Mouse (Mus musculus) urinary bladder, postnatal 4 days (tissue): ENCODE results near the gene Phex.

ENCODE experiments used
- DNase-seq, 2 experiments: peaks; one replicate each; pipeline ENCODE4 v3.0.0; 2021 to 2022; ENCODE audit warnings: low spot score in 2 of 2

Gene Phex

DNA sequence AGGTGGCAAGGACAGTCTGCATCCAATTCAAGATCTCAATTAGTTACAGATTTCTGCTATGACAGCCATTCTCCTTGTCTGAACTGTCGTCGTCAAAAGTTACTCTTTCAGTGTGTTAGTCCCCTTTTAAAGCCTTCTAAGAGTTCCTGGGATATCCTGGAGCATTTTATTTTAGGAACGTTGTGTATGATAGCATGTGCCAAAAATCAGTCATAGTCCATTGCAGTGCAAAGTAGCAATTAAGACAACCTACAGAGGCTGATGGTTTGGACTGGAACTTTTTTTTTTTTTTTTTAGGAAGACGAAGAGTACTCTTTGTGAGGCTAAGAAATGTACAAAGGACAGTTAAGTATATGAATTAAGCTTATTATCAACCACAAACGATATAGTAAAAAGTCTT lies at the start of gene Phex:
TSS of gene Phex (minus strand) at position 101 of the 400 bp plus-strand sequence.
- no peak for DNase-seq

DNA sequence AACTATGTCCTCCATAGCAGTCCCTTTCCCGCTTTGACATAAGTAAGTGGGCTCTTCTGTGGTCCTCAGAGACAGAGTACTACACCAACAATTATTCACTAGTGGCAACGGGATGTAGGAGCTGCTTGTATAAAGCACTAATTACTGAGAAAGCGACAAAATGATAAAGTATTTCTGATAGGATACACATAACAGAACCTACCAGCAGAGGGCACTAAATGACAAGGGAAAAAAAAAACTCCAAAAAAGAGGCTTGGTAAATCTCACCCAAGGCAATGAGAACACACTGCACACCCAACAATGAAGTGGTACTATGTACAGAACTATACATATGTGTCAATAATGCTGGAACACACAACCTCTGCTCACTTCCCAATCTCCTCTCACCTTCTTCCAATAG lies 47.6 kb upstream of the Phex start:
- DNase-seq, result no peak

DNA sequence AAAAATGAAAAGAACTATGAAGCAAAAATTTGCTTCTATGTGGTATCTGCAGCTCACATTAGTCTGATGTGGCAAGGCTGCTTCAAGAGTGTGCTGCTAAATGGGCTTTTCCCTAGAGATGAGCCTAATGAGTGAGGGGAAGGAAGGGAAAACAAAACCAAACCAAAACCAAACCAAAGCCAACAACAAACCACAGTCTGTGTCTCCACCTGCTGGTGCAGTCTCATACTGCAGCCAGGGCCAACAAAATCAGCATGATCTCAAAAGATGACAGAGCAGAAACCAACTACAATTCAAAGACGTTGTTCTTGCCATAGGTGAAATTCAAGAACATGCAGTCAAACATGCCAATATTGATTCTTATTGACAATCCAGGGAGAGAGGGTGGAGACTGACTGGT lies 39.3 kb upstream of the Phex start:
- DNase-seq, result peak; percentile 16 to 70

DNA sequence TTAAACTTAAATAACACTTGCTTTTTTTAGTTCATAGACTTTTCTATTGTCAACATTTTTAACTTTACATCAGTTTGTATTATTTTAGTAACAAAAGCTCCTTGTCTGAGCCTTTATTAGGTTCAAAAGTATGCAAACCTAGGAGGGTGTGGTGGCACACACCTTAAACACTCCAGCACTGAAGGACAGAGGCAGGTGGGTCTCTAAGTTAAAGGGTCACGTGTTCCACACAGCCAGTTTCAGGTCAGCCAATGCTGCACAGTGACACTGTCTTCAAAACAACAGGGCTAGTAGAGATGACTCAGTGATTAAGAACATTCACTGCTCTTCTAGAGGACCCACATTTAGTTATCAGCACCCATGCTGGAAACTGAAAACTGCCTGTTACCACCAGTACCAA lies 33.9 kb upstream of the Phex start:
- DNase-seq, result no peak

DNA sequence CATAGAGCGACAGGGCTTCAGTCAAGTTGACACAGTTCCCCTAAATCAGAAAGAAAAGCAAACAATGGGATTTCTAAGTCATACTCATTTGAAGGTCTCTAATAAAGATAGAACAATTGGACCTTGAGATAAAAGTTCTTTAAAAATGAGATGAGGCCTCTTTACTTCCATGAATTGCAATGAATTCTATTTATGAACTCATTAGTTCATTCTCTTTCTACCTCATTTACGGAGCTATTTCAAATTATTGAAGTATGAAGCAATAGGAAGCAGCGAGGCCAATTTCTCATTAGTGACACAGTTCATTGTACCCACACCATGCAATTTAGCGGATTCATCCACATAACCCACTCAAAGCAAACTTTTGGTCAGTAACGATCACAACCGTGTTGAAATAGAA lies 32.3 kb upstream of the Phex start:
- DNase-seq, result no peak

DNA sequence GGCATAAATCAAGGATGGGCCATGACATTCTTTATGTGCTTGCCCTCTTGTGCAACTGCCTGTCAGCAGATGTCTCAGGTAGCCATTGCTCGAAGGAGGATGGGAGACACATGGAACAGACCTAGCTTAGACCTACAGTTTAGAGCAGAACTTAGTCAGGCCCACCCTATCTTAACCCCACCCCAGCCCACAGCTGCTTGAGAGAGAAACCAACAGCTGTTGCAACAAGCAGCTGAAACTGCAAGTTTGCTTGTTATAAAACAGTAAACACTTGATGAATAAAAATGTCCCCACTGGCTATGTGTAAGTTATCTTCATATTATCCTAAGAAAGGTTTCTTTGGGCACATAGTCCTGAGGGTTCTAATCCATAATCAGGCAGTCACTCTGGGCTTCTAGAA lies 19.7 kb upstream of the Phex start:
- DNase-seq, result no peak

DNA sequence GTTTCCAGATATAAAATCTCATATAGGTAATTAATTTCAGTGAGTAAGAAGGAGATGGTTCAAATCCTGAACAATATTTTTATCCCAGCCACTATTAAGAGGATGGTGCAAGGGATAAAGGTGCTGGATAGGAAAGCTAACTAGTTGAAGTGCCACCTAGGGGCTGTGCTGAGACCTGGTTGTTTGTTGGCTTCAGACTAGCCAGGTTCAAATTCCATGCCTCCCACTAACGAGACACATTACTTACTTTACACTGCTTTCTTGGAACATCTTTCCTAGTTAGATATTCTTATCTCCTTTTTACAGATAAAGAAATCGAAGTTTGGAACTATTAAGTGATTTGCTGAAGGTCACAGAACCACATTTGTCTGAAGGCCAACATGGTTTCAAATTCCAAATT lies 4.3 kb upstream of the Phex start:
- no peak for DNase-seq

DNA sequence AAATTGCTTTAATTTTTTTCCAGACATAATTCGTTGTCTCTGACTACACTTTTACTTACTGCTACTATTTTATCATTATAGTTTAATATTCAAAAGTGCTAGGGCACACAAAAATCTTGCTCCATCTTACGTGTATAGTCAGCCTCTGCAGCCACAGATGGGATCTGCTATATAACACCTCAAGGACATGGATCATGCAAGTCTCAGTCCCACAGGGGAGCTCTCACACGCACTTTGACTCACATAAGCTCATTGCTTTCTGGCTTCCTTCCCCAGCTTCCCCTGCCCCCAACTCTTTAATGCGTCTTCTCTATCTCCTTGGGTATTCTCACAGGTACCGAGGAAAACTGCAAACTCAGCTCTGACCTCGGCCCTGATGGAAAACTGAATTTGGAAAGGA lies 10.2 kb downstream of the Phex start:
- DNase-seq, result no peak

DNA sequence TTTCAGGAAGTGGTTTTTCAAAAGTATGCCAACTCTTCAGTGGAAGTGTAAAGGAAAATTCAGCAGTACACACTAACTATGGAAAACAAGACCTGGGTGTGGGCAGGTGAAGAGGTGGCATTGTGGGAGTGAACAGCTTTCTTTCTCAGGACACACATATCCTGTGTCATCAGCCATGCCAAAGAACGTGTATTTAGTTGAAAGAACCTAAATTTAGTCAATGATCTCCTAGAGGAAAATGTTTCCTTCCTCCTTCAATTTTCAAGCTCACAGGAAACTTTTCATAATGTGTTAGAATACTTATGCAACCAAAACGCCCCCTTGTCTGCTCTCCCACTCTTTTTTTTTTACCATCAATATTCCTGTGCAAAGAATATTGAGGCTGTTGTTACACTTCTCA lies 23.9 kb downstream of the Phex start:
- DNase-seq, result no peak

DNA sequence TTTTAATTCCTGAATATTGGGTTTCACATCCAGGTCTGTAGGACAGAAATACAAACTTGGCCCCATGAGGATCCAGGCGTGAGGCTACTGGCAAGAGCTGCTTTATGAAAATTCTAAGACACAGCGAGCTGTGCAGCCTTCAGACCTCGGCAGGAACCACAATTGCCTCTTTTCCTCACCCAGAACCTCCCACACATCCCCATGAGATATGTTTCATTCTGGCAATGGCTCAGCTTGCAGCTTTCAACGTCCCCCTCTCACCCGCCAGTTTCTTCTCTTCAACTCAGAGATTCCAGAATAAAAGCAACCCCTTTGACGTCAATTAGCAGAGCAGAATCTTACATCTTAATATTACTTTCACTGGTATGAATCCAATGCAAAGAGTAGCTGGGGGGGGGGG lies 25.0 kb downstream of the Phex start:
- DNase-seq, result no peak

DNA sequence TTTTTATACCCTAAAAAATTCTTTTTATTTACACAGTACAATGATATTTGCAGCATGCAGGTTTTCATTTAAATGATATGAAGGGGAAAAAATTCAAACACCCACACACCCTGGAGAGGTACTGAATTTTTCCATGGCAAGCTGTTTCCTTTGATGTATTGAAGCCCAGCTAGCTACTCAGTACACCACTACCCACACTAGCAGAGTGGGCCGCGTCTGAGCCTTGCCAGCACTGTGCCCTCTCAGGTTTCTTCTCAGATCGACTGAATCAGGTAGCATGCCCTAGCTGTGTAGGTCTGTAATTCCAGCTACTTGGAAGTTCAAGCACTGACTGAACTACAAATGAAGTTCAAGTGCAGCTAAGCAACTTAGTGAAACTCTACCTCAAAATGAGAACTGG lies 26.7 kb downstream of the Phex start:
- no peak for DNase-seq

DNA sequence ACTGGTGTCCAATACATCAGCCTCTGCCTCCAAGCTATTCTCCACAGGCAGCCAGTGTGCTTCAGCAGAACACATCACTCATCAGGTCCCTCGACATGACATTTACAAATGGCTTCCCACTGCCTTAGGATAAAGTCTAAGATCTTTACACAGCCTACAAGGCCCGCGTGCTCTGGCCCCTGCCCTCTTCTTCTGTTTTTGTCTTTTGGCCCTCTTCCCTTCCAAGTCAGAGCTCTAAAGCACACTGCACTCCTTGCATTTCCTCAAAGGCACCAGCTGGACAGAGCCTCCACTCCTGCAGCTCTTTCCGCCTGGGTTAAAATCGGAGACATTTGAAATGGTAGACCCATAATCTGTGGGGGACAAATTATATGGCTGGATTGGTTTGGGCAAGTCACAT lies 28.1 kb downstream of the Phex start:
- DNase-seq, result no peak

DNA sequence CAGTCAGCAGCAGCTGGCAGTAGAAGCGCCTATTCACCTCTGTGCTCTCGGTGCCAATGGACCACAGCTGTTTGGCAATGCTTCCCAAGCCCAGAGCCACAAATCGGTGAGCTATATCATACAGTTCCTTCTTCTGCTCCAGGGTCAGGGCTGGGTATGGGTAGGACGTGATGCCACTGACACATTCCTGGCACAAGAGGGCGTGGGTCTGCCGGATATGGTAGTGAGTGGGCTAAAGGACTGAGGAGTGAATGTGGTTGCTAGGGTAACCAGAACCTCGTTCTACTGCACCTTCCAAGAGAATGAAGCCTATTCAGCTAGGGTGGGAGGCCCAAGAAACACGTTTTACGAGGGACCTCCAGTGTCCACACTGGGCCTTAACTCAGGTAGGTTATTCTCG lies 36.3 kb downstream of the Phex start:
- no peak for DNase-seq

DNA sequence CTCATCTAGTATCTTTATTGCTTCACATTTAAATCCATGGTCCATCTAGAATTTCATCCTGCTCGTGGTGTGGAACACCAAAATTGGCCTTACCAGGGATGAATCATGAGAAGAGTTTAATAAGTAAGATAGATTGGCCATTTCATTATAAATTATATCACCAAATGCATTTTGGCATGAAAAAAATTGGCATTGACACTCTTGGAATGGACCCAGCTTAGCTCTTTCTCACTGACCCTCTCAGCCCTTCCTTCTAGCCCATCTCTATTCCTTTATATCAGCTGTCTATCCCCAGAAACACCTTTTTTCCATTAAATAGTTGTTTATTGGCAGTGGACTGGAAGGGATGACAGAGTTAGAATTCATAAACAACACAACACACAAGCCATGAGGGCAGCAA lies 37.7 kb downstream of the Phex start:
- DNase-seq, result no peak

DNA sequence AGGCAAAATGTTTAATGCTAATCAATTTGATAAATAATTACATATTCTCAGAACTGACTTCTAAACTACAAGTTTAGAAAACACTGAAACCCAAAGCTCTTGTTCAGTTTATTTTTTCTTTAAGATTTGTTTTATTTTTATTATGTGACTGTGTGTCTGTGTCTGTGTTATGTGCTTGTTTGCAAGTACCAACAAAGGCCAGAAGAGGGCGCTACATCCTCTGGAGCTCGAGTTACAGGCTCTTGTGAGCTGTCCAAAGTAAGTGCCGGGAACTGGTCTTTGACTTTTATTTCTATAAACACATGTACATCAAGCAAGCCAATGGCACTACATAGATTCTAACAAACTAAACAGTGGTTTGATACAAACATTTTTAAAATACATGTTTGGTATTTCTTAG lies 41.2 kb downstream of the Phex start:
- DNase-seq, result no peak

DNA sequence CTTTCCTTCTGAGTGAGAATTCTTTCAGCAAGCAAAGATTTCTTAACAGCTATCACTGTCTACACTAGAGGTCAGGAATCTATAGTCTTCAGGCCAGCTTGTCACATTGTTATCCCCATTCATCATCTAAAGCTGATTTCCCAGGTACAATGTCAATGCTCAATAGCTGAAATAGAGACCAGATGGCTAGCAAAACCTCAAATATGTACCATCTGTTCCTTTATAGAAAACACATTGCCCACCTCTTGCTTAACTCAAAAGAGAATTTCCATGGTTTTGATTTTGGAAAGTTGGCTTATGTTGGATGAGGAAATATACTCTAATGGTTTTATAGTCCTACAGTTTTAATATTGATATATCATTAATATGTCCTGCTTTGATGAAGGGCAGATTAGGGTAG lies 45.9 kb downstream of the Phex start:
- no peak for DNase-seq

DNA sequence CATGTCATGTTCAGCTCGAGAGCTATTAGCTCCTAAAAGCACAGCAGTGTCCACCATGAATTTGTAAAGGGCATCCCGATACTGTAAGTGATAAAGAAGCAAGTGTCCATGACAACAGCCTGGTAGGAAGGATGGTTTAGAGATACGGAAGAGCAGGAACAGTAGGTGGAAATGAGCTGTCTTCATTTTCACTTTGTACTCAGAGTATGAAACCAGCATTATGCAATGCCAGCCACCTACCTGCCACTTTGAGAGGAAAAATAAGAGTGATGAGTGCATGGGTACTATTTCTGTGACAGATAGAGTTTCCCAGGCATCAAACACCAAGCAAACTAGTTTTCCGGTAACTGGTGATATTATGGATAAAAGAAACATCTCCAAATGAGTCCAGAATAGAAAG lies 59.6 kb downstream of the Phex start:
- no peak for DNase-seq

DNA sequence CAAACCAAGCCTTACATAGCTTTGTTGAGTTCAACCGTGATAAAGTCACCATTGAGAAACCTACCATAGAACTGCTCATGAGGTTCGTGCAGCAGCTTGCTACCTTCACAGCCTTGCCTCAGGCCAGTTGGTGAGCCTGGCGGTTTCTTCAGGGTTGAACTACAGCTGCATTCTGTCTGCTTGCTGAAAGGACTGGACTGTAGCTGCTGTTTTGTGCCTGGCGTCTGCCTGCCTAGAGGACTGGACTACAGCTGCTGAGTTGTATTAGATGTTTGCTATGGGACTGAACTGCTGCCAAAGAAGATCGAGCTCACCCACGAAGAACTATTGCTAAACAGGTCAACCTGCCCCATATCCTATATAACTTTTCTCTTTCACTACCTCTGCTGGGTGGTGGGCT lies 68.9 kb downstream of the Phex start:
- peak in 1 of 2 experiments; percentile 13 for DNase-seq

DNA sequence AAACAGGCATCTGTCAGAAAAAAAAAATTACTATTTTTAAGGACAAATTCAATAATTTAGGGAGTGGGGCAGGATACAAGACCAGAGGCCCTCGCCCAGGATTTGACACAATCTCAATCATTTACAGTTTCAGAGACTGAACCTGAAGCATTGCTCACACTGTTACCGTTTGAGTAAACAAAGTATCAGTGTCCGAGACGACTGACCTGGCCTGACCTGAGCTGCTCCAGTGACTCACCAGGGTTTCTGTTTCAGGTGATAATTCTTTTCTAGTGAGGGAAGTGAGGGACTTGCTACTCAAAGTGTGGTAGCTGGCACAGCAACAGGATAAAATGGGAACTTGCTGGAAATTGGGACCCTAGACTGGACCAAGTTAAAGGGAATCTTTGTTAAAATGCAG lies 80.4 kb downstream of the Phex start:
- DNase-seq, result no peak

DNA sequence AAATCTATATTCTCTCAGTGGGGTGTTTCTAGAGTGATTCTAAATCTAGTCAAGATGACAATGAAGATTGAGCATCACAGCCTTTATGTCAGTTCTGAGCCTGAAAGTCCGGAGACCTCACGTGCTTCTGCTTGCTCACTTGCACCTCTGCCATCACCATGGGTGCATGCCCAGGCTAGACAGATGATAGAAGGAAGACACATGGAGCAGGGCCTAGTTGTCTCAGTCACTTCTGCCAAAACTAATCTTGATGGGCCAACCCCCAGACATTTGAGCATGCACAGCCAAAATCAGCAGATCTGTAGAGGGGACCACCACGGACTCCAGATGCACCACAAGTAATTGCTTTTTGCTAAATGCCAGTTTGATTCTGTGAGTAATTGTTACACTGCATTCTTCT lies 85.3 kb downstream of the Phex start:
- DNase-seq, result no peak

DNA sequence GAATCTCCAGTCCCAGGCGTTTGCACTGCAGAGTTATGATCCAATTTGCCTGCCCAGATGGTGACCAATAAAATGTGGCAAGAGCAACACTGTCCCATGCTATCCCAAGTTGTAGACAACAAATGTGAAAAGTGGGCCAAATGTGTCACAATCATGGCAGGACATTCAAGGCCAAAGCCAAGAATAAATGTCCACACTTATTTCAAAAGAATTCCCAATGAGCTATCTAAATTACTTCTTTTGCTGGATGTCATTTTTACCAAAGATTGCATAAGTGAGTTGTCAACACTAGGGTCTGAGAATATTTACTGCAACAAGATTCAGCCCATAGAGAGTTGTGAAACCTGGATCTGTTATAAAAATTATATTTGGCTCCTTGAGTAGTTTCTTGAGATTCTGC lies 86.7 kb downstream of the Phex start:
- no peak for DNase-seq

DNA sequence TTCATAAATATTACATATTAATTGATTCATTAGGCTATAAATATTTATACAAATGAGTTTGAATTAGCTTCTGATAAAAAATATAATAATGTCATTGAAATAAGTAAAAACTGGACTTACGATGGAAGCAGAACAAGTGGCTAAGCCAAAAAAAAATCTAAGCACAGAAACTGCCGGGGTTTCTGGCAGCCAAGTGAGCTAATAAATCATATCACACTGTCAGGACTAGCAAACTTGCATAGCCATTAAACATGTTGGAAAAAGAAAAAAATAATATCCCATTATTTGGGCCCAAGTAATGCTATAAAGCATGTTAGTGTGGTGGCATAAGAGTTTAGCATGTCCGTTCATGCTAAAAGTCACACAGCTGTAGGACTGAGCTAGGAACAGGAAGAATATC lies 87.4 kb downstream of the Phex start:
- DNase-seq, result no peak

DNA sequence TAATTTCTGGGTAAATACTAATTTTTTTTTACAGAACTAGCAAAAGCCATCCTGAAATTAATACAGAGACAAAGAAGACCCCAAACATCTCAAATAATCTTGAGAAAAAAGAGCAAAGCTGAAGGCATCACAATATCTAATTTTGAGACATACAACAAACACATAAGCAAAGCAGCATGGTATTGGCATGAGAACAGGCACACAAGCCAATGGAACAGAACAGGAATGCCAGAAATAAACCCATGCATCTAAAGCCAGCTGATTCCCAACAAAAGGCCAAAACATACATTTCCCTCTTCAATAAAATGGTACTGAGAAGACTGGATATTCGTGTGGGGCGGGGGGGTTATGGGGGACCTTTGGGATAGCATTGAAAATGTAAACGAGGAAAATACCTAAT lies 90.7 kb downstream of the Phex start:
- DNase-seq, result no peak

DNA sequence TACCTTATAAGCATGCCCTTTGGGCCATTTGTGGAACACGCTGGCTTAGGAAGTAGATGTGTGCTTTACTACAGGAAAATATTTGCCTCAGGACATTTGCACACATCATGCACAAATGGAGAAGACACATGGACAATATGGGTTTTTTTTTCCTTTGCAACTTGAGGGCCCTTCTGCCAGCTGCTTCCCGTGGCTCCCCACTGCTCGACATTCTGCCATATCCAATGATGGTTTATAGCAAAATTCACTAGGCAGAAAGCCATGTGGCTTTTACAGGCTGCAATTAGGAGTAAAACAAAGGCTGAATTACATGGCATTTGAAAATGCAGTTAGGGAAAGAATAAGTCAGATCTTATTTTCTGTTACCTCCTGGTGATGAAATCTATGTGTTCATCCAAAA lies 104.8 kb downstream of the Phex start:
- DNase-seq, result no peak

DNA sequence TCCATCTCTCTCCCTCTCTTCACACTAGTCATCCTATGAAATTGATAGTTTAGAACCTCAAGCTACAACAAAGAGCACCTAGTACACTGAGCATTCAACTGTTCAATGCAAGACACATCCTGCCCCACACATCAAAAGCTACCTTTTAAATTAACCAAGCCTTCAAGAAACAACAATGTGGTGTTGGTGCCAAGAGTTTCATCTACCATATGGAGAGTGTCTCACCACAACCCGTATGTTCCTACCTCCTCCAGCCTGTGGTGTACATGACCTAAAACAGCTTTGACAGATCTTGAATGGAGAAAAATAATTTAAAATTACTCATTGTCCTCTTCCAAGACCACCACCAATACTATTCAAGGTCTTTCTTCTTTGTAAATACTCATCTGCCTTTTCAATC lies 106.9 kb downstream of the Phex start:
- no peak for DNase-seq
